Mouse (Mus musculus) gastrocnemius, postnatal 4 days (tissue): ENCODE data around the gene Ppp1r13l. TPM values are rescaled to one million over a fixed set of nuclear protein-coding genes. Genes with fewer than 3 reads are reported as not detected.
A peak's percentile ranks its signal among the peaks of the same experiment; 100 is the strongest.

Experiments
- DNase-seq, 2 experiments: peaks; one replicate each; pipeline ENCODE4 v3.0.0; 2021 to 2022; ENCODE audit warnings: low spot score in 2 of 2, mixed read lengths in 2 of 2
- long read RNA-seq, 2 experiments: library from polyadenylated mRNA; stranded (forward); transcript quantifications; one replicate each; pipeline ENCODE4 v2.0.0; 2021
- total RNA-seq, 2 experiments: library from RNA; stranded (reverse); gene quantifications; 2 replicates each; pipeline ENCODE4 v1.2.3; 2021

Gene Ppp1r13l
- total RNA-seq = 1 to 10 TPM; 4.6 to 6.6 TPM
- long read RNA-seq, experiment 1, transcript Ppp1r13l-201 (13 exons, 3,130 nt) = major isoform, 5 of 8 reads
- long read RNA-seq, experiment 1, partial matches to known transcripts = 2 of 8 reads
- long read RNA-seq, experiment 1, other reads (novel, unspliced or antisense) = 1 of 8 reads
- long read RNA-seq, experiment 2 = 0 reads

DNA sequence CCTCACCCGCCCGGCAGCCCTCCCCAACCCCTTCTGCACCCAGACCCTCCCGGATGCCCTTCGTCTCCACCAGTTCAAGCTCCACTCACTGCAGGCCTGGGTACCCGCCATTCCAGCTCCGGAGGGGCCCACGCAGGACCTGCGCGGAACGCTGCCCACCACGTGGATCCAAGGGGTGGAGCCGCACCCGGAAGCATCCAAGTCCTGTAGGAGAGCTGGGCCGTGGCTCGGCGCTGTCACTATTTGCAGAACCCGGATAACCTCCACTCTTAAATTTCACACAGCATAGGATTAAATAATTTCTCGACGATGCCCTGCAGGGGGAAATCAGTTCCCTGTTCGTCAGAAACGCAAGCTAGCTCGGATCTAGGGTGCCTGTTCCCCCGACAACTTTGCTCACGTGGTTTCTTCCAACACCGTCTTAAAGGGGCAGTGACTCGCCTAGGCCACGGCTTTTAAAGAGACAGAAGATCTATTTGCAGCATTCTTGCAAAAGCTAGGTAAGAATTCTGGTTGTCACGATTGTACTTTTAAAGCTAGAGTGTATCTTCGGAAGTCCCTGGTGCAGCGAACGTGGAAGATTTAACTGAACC lies at the start of gene Ppp1r13l, which contains the start of gene Cd3eap:
Gene Ppp1r13l, plus strand, starts transcription at position 451 of the 593 bp plus-strand sequence.
Gene Cd3eap, minus strand, starts transcription at position 185 of the 593 bp plus-strand sequence.
- DNase-seq = peak; percentile 73 to 89

DNA sequence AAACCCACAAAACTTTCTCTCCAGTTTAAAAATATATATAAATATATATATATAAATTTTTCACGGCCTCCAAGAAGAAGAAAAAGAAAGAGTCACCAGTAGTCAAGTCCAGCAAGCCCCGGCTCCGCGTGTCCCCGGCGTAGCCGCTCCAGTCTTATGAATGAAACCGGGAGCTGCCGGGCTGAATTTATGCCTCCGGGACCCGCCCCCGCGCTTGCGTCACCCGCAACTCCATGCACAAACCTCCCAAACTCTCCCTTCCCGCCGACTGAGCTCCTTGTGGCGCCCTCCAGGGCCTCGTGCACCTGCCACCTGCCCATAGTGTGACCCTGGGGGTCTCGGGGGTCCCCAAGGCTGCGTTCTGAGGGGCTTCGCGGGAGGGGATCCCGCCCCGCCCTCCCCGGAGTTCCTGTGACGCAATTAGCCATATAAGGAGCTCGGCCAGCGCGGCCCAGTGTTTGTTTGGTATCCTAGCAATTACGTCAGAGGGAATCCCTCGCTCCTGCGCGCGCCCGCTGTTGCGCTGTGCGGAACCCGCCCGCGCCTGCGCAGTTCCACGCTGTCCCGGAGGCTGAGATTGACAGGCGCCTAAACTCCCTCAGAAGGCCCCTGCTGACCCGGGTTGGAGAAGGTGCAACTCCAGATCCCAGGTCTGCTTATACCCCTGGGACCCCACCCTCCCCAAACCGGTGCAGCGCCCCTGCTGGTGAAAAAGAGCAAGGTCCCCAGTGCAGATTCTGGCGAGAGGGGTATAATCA lies 49.5 kb upstream of the Ppp1r13l start, which contains the start of gene Fosb:
Gene Fosb, minus strand, starts transcription at position 168 of the 758 bp plus-strand sequence.
- DNase-seq = peak; percentile 92 to 96

DNA sequence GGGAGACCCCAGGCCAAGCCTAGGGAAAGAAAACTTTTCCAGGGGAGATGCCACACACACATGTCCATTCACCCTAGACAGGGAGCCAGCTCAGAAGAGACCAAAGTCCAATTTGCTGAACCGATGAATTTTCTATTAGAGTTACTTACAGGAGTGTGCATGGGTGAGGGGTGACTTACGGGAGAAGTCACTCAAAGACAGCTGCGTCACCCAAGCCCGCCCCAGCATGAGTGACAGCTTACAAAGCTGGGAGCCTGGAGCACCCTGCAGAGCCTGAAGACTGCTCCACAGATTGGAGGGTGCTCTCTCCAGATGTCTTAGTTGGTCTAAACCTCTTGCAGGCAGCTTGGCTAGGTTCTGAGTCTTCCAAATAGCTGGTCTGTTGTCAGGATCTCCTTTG lies 47.6 kb upstream of the Ppp1r13l start:
- no peak for DNase-seq

DNA sequence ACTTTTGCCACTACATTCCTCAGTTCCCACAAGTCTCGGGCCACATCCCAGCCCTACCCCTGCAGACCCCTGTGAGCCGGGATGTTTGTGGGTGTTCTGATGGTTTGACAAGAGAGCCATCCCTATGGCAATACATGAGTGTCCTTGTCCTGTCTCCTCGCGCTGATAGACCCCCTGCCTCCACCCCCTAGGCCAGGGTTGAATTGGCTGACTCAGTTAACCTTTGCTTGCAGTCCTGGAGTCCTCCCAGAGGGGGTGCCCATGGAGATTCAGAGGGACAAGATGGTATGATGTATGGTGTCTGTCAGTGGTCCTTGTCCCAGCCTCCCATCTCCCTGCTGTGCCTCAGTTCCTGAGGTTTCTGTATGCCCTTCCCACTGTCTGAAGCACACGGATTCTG lies 45.5 kb upstream of the Ppp1r13l start:
- DNase-seq = no peak

DNA sequence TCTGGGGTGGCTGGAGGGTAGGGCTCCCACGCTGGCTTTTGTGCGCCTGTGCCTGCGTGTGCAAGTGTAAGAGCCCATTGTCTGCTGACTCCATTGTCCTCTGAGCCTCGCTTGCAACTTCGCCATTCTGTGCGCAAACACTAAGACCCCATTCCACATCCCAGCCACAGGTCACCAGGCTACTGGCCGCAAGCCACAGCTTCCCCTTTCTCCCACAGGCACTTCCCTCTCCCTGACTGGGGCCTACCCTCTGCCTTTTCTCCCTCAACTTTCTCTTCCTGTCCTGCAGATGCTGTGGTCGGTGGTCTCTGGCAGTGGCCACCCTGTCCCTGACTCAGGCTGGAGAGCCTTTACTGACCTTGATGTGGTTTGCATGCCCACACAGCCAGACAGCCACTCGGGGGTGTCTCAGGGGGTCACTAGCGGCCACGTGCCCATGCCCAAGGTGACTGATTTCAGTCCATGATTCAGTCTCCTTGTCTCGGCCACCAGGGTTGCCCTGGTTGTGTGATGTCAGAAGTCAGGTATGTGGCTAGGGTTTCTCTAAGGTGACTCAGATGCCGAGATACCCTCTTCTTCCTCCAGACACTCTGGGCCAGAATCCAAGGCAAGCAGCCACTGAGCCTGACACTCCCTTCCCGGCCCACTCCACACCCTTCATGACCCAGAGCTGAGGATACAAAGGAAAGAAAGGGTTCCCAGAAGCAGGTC lies 42.9 kb upstream of the Ppp1r13l start:
- DNase-seq = no peak

DNA sequence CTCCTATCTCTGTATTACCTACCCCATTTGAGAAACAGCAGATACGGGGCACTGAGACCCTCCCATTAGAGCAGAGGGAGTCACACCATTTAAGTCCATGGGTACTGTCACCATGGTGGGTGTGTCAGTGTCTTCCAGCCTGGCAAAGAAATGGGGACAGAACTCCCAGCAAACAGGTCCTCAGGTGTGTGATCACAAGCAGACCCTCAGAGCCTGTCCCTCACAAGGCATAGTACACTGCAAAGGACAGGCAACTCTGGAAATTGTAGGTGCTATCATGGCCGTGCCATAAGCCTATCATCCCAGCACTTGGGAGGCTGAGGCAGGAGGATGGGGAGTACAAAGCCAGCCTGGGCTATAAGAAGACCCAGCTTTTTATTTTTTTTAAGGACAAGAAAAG lies 41.3 kb upstream of the Ppp1r13l start:
- no peak for DNase-seq

DNA sequence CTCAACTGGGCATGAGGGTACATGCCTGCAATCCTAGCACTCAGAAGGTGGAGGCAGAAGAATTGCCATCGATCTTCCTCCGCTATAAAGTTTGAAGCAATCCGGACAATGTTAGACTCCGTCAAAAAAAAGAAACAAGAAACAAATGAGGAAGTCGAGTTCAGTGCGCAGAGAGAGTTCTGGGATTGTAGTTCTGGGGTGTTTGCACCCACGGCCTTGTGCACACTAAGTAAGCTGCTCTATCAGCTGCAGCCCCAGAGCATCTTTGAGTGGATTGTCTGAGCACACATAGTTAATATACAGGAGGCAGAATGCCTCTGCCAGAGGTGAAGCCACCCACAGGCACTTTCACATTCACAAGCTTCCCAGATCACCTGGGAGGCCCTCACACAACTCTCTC lies 40.9 kb upstream of the Ppp1r13l start:
- DNase-seq = no peak

DNA sequence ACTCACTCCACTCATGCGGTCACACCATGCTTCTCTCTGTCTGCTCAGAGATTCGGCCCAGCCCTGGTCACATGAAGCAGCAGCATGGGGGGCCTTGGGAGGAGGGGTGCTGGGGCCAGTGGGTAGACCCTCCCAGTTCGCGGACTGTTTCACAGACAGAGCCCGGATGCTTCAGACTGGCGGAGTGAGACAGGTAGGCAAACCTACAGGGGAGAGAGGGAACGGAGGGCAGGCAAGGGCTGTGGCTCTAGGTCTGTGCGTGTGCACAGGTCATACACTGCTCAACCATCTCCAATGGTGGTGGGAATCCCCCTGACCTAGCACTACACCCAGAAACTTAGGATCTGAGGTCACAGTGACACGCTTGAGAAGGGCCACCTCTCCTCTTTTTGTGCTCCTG lies 40.1 kb upstream of the Ppp1r13l start:
- DNase-seq = no peak

DNA sequence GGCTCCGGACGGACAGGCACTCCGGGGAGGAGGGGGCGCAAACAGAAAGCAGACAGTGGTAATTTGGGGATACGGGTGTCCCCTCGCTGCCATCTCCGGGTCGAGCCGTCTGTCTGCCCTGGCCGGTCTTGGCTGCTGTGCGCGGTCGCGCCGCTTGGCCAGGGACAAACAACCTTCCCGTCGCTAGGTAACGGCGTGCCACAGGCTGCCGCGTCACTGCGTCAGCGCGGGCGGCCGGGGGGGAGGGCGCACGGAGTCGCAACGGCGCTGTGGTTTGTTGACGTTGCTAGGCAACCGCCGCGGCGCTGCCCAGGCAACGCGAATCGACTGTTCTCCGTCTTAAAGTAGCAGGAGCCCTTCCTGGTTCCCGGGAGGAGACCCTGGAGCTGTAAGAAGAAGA lies 39.6 kb upstream of the Ppp1r13l start:
- DNase-seq = peak; percentile 89 to 96

DNA sequence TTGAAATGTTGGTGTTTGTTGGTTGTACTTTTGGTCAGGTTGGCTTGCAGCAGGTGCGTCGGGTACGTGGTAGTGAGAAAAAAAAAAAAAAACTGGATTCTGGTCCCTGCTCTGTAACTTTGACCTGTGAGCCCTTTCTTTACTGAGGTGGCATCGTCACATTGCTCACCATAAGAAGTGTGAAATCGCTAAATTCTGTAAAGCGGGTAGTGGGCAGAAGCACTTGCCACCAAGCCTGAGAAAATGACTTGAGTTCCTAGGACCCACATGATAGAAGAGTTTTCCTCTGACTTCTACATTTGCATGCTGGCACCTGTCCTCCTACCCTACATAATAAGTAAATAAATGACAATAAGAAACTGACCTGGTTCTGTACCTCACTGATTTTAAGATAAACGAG lies 38.9 kb upstream of the Ppp1r13l start:
- no peak for DNase-seq

DNA sequence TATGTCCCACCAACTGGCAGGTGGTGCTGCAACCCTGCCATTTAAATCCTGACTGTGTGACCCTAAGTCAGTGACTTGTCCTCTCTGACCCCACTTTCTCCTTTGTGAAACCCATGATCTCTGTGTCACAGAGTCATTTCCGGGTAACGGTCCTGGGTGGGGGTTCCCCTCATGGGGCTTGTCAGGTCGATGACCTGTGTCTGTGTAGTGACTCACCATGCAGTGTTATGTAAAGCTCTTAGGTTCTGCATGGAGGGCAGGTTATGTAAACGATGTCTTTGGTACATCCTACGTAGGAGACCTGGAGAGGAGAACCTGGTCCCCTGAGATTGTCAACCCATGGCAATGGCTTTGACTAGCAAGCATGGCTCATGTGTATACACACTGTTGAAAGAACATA lies 38.1 kb upstream of the Ppp1r13l start:
- DNase-seq = no peak

DNA sequence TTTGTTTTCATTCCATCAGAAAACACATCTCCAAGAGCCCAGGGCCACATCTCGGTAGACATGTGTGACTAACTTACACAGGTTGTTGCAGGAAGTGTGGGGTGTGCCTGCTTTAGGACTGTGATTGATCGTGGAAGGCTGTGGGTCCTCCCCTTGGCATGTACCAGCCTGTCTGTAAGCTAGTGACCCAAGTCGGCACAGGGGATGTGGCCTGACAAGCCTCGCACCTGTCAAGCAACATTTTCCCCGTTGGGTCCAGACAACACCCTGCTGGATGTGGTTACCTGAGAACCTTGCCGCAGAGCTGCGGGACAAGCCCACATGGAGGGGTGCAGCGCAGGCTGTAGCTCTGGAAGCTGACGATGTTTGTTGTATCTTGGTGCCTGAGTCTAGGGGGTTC lies 37.1 kb upstream of the Ppp1r13l start:
- no peak for DNase-seq

DNA sequence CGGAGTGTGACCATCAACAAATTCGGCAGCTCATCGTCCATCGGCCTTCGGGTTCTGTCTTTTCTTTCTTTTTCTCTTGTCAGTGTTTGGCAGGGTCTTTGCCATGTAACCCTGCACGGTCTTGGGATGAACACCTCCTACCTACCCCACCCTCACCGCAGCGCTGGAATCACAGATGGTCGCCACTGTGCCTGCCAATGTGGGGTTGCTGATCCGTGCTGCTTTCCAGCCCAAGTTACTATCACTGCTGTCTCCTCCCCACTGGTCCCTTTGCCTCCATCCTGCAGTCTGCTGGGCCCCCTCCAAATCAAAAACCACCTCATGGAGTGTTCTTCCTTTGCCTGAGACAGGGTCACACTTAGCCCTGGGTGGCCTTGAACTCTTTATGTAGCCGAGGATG lies 35.3 kb upstream of the Ppp1r13l start:
- no peak for DNase-seq

DNA sequence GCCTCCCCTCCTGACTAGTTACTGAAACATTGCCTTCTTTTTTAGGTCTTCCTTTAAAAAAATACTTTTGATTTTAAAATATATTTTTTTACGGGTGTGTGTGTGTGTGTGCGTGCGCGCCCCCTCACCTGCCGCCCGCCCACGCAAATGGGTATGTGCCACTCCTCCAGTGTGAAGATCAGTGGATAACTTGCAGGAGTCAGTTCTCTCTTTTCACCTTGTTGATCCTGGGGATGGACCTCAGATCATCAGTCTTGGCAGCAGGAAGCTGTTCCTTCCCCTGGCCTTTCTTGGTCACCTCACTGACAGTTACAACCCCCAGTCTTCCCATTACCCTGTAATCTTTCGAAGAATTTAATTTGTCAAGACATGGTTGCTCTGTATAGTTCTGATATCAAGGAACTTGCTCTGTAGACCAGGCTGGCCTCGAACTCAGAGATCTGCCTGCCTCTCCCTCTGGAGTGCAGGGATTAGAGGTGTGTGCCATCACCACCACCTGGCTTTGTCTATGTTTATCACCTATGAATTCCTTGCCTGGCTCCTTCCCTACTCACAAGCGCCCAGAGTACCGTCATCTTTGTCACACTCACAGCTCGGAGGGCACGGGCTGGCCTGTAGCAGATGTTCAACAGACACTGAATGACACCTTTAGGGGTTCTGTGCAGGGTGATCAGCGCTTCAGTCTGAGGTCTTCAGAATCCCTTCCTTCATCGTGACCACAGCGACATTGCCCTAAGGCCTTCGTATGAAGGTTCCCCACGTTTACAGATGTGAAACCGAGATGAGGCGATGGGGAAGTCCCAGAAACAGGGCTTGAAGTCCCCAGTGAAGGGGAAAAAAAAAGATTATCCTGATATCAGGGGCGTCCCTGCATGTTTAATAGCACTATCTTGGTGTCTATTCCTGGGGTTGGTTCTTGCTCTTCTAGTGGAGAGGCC lies 34.0 kb upstream of the Ppp1r13l start:
- DNase-seq = no peak

DNA sequence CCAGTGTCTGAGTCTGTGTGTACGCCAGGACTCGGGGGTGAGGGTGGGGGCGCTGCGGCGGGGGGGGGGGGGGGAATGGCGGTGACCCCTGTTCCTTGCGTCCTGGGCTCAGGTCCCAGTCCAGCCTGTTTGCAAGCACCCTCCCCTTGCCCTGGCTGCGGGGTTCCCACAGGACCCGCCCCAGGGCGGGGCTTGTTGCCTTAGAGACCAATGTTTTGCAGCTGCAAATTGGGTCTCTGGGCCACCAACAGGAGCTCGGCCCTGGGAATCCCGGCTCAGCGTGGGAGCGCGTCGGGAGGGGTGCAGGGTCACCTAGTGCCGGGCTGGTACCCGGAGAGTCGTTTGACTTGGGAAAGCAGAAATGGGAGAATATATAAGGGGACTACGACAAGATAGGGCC lies 33.2 kb upstream of the Ppp1r13l start:
- DNase-seq = peak; percentile 68 to 89

DNA sequence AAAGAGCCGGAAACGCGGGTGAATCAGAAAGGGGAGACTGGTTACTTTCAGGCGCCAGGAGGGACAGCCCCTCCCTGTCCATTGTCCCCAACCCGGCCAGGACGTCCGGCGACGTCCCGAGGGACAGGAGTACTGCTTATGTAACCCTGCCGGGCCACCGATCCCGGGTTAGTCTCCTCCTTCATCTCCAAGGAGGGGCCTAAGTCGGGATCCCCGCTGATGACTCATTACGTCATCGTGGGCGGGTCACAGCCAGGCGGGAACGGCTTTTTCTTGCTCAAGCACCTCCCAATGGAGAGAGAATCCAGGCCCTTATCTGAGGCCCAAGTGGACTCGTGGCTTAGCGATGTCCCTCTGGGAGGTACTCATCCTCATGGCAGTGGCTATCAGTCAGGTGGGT lies 32.4 kb upstream of the Ppp1r13l start:
- DNase-seq = peak; percentile 69 to 83

DNA sequence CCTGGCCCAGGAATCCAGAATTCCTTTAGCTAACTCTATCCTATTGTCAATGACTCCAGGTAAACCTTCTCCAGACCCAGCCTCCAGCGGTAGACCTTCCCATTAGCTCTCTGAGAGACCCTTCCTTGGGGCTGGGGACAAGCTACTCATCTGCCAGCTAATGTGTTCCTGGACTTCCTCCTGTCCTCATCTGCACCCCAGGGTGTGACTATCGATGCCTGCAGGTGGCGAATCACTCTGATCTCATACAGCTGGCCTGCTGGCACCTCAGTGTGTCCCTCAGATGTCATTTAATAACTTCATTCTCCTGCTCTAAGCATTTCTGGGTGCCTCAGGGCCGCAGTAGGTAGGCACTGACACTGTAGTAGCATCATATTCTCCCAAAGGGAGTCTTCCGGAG lies 31.8 kb upstream of the Ppp1r13l start:
- no peak for DNase-seq

DNA sequence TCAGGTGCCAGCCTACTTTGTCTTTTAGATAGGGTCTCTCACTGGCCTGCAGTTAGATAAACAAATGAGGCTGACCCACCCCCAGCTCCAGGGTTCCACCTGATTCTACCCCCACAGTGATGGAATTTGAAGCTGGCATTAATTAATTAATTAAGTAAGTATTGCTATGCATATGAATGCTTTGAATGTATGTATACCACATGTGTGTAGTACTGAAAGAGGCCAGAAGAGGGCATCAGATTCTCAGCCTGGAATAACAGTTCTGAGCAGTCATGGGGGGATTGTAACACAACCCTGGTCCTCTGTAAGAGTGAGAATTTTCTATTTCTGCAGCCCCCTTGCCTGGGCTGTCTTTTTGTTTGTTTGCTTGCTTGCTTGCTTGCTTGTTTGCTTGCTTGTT lies 31.1 kb upstream of the Ppp1r13l start:
- DNase-seq = no peak

DNA sequence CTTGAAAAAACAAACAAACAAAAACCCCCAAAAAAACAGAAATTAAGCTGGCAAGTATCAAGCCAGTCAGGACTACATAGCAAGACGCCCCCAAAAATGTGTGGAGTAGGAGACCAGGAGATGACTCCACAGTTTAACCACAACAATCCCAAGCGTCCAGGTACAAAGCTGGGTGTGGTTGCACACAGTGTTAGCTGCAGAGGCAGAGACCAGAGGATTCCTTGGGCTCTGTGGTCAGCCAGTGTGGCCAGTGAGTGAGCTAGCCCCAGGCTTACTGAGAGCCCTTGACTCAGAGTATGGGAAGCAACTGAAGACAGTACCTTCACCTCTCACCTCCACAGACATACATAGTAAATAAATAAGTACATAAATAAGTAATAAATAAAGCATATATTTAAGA lies 27.6 kb upstream of the Ppp1r13l start:
- no peak for DNase-seq

DNA sequence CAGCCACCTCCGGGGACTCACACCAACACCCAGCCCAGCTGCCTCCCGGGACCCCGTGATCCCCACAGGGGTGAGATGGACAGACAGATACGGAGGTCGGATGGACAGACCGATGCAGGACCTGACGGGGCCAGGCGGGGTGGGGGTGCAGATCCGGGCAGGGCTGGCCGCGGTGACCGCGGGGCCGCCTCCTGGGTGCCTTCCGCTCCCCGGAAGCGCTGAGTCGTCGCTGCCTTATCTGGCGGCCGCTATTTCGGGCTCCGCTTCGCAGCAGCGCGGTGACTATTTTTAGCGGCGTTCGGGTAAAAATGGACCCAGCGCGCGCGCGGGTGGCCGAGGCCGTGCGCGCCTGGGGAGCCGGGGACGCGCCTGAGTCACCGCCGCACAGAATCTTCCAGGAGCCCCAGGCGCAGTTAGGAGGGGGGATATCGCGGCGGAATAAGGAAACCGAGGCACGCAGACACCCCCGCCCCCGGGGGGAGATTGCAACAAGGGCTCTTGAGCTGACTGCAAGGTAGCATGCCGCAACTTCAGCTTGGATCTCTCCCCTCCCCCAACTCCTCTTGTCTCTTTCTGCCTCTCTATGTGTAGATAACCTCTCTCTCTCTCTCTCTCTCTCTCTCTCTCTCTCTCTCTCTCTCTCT lies 26.7 kb upstream of the Ppp1r13l start:
- DNase-seq = peak; percentile 55 to 74
